Mouse (Mus musculus) induced T-regulatory cell, adult 2 months (primary cell): ENCODE measurements around the gene Actr6.
"Not testable (repeated sequence)": the region's sequence is repeated elsewhere in the genome, so short reads cannot be mapped to it uniquely, and the experiment has no call there.

Experiments
- DNase-seq: peaks from one replicate; pipeline ENCODE4 v3.0.0-alpha.2; 2012; ENCODE audit warnings: low read depth

Actr6 gene

DNA sequence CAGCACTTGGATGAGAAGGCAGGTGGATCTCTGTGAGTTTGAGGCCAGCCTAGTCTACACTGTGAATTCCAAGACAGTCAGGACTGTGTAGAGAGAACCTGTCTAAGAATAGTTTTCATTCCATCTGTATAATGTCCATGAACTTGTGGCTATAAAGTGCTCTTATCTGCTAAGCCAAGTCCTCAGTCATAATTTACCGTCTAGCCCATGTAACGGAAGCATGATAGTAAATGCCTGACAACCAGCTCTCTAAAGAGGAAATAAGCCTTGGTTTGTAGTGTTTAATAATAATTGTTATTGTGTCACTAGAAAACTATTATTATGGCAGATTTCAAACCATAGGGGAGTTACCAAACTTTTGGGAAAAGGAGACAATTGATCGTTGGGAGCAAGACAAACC, 5.8 kb upstream of the Actr6 start:
- no peak for DNase-seq

DNA sequence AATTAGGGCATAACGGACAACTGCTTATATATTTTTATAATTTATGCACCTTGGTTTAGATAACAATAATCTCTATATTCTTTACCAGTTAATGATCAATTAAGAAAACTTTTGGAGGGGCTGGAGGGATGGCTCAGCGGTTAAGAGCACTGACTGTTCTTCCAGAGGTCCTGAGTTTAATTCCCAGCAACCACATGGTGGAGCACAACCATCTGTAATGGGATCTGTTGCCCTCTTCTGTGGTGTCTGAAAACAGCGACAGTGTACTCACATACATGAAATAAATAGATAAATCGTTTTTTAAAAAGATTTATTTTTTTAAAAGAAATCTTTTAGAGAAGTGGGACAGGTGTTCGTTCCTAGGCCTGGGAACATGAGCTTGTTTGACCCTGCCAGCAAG, 5.0 kb upstream of the Actr6 start:
- DNase-seq = no peak

- DNase-seq = no peak
Measured at GRCm38 (mm10) chr10:89731341-89731740, 754 bp downstream of the Actr6 start.

DNA sequence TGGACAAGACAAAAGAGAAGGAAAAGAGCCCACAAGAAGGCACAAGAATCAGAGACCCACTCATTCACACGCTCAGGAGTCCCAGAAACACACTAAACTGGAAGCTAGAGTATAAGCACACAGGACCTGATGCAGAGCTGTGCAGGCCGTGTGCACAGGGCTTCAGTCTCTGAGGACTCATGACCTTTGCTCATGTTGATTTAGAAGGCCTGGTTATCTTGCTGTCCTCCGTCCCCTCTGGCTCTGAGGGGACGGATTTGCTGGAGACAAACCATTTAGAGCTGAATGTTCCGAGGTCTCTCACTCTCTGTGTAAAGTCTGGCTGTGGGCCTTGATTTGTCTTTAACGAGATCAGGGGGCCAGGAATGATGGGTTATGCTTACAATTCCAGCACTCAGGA, 1.7 kb downstream of the Actr6 start:
- no peak for DNase-seq

GRCm38 (mm10) chr10:89722247-89723195, 9.6 kb downstream of the Actr6 start:
- DNase-seq = no peak

DNA sequence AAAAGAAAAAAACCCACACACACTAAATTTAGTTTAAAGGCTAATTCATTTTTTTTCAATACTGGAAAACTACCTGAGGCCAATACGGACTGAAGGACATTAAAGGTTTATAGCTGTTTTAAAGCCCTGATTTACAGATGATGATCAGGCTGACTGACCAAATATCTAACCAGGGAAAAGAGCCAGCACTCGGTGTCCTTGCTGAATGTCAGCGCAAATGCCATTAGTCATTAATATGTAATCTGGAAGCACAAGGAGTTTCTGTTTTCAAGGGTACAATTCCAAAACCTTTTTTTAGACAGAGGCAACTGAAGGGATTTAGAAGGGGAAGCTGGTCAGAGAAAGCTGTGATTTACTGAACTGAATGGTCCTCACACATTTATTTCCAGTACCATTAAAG, 11.3 kb downstream of the Actr6 start:
- DNase-seq = no peak

DNA sequence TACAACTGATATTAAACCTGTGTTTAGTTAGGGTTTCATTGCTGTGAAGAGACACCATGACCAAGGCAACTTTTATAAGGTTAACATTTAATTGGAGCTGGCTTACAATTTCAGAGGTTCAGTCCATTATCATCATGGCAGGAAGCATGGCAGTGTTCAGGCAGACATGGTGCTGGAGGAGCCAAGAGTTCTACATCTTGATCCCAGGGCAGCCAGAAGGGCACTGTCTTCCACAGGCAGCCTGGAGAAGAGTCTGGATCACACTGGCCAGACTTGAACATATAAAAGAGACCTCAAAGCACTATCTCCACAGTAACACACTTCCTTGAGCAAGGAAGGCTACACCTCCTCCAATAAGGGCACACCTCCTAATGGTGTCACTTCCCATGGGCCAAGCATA, 11.8 kb downstream of the Actr6 start:
- no peak for DNase-seq

DNA sequence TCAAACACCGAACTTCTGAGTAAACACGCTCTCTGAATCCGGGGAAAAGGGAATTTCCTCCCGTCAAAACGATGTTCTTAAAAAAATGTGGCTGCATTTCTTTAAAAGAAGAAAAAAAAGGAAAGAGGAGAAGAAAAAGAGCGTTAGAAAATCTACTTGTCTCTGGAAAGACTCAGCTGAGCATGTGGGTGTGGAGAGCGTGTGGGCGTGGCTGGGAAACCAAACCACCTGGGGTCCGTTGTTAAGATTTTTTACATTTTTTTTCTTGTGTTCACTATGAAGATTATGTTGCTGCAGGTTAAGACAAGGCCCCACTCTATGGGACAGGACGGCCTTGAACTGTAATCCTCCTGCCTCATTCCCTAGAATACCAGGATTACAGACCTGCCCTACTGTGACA, 17.2 kb downstream of the Actr6 start:
- DNase-seq = no peak

- no peak for DNase-seq
Measured at GRCm38 (mm10) chr10:89708720-89709119, 23.4 kb downstream of the Actr6 start.

- DNase-seq = no peak
Measured at GRCm38 (mm10) chr10:89707397-89707796, 24.7 kb downstream of the Actr6 start.

DNA sequence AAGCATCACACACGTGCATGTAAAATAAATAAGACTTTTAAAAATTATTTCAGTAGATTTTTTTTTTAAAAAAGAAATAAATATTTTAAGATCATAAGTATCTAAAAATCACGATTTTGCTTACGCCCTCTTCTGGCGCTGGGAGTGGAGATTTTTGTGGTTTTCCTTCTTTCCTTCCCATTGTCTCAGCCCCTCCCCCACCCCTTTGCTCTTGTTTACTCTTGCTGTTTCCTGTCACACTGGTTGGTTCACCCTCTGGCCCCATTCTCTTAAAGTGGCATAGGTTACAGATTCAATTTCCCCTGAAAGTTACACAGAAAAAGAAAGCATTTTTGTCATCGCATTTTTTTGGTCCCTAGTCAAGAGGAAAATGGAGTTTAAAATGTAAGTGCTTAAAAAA, 29.1 kb downstream of the Actr6 start:
- peak; percentile 84 for DNase-seq

GRCm38 (mm10) chr10:89697956-89698355, 34.1 kb downstream of the Actr6 start:
- DNase-seq = no peak

DNA sequence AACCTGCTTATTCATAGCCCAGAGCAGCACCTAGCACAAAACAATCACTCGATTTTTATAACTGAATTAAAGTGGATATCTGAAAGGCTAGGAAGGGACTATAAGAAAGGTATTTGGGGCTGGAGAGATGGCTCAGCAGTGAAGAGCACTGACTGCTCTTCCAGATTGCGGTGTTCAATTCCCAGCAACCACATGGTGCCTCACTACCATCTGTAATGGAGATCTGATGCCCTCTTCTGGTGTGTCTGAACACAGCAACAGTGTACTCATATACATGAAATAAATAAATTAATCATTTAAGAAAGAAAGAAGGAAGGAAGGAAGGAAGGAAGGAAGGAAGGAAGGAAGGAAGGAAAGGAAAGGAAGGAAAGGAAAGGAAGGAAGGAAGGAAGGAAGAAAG, 35.8 kb downstream of the Actr6 start:
- DNase-seq = not testable (repeated sequence)

DNA sequence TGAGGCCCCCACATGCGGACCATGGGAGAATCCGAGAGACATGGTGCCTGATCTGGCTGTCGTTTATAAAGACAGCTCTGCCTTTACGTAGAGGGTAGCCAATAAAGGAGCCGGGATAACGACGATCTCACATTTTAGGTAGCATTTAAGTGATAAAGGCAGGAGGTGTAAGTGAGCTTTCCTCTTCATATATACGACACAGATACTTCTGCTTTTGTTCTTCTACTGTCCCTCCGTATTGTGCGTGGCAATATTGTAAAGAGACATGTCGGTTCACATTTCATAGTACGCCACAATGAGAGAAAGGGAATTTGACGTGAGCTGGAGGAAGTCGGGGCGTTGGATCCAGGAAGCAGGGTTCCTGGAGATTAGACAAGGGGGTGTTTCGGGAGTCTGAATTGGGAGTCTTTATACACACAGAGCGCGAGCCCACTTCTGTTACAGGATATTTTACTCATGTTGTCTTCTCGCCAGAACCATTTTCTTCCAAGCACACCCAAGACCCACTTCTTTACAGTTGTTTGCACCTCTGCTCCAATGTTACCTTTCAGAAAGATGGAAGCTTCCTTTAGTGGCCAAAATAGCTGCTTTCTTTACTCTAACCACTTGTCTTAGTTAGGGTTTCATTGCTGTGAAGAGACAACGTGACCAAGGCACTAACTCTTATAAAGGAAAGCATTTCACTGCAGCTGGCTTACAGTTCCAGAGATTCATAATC, 36.7 kb downstream of the Actr6 start:
- DNase-seq = no peak

- no peak for DNase-seq
Measured at GRCm38 (mm10) chr10:89690021-89690420, 42.1 kb downstream of the Actr6 start.

DNA sequence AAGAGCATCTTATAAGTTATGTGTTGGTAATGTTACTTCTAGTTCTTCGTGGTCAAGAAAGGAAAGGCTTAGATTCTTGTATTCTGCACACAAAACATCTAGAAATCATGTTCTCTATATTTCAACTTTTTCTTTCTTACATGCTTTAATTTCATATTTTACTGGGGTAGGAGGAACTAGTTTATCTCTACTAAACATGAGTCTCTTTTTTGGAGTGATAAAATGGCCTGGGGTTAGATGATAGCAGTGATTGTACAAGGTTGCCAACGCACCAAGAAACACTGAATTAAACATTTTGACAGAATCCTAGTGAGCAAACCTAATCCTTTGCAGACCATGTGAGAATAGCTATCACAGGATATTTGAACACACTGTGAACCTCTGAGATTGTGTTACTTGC, 44.6 kb downstream of the Actr6 start:
- no peak for DNase-seq

DNA sequence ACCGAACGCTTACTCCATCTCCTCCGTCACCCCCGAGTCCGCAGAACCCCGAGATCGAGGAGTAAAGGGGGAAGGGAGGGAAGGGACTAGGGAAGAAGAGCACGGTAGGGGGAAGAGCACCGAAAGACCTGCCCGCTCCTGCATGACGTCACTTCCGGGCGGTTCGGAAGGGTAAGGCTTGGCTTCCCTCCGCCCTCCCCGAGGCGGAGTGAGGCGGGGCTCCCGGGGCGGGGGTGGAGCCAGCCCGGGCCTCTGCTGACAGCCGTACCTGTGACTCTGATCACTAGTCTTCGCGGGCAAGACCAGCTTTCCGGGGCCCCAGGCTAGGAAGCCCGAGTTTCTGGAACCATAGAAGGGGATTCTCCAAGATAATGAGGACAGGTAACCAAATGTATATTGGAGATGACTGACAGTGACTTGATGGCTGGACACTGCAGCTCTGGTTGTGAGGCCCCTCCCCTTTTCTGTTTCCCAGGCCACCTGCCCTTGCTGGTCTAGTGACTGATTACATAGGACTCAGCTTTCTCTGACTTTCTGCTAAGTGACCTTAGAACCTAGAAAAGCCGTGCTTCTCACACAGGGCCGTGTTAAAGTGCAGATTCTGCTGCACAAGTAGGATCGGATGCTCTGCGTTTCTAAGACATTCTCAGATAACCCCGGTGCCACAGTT, 45.8 kb downstream of the Actr6 start, which contains the start of gene Scyl2:
Scyl2 (minus strand) TSS at position 147 of the 670 bp plus-strand sequence.
- peak; percentile 98 for DNase-seq

DNA sequence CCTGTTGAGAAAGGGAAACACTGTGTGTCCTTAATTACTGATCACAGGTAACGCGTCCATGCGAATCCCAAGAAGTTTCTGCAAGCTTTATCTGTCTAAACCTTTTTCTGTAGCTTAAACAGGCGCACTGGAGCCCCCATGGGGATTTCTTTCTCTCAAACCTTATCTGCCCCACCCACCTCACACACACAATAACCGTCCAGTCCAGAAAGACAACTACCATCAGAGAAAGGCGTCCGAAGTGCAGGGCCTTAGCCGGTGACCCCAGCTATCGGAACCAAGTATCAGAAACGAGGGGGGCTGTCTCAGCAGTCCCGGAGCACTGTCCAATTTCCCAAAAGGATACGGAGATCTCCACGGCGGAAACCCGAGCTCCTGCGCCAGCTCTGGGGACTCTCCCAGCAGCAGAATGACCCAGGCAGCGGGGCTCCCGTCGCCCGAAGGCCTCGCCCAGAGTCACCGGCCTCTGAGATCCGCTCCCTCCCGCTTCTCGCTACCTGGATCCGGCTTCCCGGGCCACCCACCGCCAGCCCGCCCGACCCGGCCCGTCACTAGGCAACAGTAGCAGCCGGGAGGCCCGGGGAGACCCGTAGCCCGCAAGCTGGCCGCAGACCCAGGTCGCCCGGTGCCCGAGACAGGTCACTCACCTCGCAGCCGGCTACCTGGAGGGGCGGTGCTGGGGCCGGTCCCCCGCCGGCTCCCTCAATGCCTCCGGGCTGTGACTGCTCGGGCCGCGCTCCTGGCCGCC, 46.5 kb downstream of the Actr6 start:
- no peak for DNase-seq

- no peak for DNase-seq
Measured at GRCm38 (mm10) chr10:89682961-89683360, 49.1 kb downstream of the Actr6 start.

- no peak for DNase-seq
Measured at GRCm38 (mm10) chr10:89682157-89682556, 49.9 kb downstream of the Actr6 start.

GRCm38 (mm10) chr10:89681706-89682105, 50.4 kb downstream of the Actr6 start:
- no peak for DNase-seq

DNA sequence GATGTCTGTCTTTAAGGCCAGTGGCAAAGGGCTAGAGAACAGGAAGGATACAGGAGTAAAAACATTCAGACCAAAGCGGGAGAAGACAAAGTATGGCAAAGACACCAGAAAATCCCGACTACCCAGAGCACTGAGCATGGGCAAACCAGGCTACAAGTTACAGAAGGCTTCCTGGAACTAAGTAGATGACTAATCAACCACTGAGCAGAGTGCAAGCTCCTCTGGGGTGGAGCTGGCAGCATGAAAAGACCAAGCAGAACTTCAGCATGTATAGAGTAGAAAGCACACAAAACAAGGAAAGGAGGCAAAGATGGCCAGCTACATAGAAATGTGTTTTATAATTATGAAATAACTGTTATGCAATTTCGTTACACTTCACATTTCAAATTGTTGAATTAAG, 51.6 kb downstream of the Actr6 start:
- no peak for DNase-seq
